Mouse (Mus musculus) spleen, adult 2 months (tissue): ENCODE measurements around the gene 4930522H14Rik. TPM values are rescaled to one million over a fixed set of nuclear protein-coding genes. Genes with fewer than 3 reads are reported as not detected.

Experiments used
- DNase-seq, 2 experiments: peaks; one replicate each; pipeline versions ENCODE4 v3.0.0 to v3.0.0-alpha.2; 2012 to 2021; ENCODE audit warnings: low spot score in 2 of 2, low read depth in 1 of 2
- H3K27ac ChIP-seq: fragments of 200-500 bp; 2 replicates; pipeline ENCODE4 v1.5.1; 2012; ENCODE audit warnings: low read length, inconsistent platforms; ENCODE audit not compliant: insufficient read depth
- H3K27me3 ChIP-seq: fragments of 200-500 bp; 2 replicates; pipeline ENCODE4 v1.6.1; 2012; ENCODE audit warnings: mild to moderate bottlenecking, moderate library complexity, low read length, inconsistent platforms; ENCODE audit not compliant: control insufficient read depth, insufficient read depth
- H3K36me3 ChIP-seq: fragments of 200-500 bp; 2 replicates; pipeline ENCODE4 v1.6.1; 2012; ENCODE audit warnings: mild to moderate bottlenecking, low read length, inconsistent platforms; ENCODE audit not compliant: control insufficient read depth, insufficient read depth
- H3K4me1 ChIP-seq: fragments of 200-500 bp; 2 replicates; pipeline ENCODE4 v1.6.1; 2011; ENCODE audit warnings: inconsistent platforms; ENCODE audit not compliant: control insufficient read depth, insufficient read depth, insufficient read length
- H3K4me3 ChIP-seq: fragments of 200-500 bp; 2 replicates; pipeline ENCODE4 v1.5.1; 2011; ENCODE audit warnings: mild to moderate bottlenecking, inconsistent platforms; ENCODE audit not compliant: insufficient read depth, insufficient read length; ENCODE audit errors: extremely low read depth
- CTCF ChIP-seq: fragments of 200-500 bp; IDR thresholded peaks from 2 replicates; pipeline ENCODE4 v1.5.1; 2011; ENCODE audit warnings: mild to moderate bottlenecking, inconsistent platforms; ENCODE audit not compliant: insufficient read depth, insufficient read length, insufficient replicate concordance; ENCODE audit errors: extremely low read depth
- POLR2A ChIP-seq: fragments of 200-500 bp; IDR thresholded peaks from 2 replicates; pipeline ENCODE4 v1.6.1; 2011; ENCODE audit warnings: low read depth, low read length, inconsistent platforms
- WGBS: fragments of 180-500 bp; shearing (Covaris S2); methylation state at CpG from one replicate; pipeline ENCODE4 v1.1.7; 2018; 5-methylcytosine and 5-hydroxymethylcytosine counted together
- polyA plus RNA-seq: library from polyadenylated mRNA; depleted of rRNA; stranded (reverse); fragments of >200 nt; gene quantifications from 2 replicates; pipeline ENCODE4 v1.2.3, GENCODE M21; 2012; rRNA removed

Gene 4930522H14Rik
- polyA plus RNA-seq, 1 experiment = not detected

DNA sequence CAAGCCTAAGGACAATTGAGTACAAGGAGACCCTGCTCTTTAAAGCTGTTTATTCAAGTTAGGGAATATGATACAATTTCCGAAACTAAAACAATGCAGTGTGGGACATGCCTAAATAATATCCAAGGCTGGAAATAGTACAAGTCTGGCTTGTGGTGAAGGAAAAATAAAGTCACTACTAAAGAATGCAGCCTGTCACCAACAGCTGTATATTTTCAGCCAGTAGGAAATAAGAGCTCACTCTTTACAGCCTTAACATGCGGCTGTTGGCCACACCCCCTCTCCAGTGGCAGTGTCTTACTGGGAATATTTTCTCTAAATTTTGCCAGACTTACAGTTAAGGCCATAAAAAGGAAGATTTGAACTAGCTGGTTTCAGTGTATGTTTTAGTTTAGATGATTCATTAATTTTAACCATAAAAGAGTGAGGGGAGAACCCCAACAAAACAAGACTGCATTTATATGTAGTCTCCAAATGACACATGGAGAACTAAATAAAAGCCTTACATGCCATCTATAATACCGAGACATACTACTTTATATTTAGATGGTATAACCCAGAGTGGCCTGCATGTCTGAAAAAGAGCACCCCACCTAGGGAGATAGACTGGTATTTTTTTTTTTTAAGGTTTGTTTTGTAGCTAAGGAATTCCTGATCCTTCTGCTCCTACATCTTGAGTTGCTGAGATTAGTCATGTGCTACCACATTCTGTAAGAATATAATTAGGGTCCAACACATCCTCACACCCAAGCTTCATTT, 70.5 kb downstream of the 4930522H14Rik start:
- WGBS = 85% methylated on average over 3 of the region's 3 CpGs
- no peaks in the 10 kb centered on the region for H3K36me3 ChIP-seq
- DNase-seq = no peak
- no peak overlapping the region for H3K4me3 ChIP-seq
- no peaks in the 10 kb centered on the region; the same call in 1 of the 2 replicates for H3K4me1 ChIP-seq
- H3K27ac ChIP-seq = no peak overlapping the region
- no peaks in the 10 kb centered on the region for H3K27me3 ChIP-seq
- no peak for TF ChIP-seq POLR2A
- no peak for TF ChIP-seq CTCF

DNA sequence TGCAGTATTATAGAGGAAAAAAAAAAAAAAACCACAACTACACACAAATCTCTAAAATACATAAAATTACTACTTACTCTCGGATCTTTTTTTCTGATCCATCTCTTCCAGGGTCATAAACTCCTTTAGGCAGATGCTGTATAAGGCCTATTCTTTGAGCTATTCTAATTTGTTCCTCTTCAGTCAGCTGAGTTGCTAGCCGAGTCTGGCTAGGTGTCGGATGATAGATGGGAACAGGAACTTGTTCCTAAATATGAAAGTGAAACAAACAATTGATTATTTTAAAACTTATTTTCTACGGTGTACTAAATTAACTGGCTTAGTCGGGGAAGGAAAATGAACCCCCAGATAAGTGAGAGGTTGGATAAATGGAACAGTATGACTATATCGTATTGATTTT, 74.3 kb downstream of the 4930522H14Rik start:
- Histone ChIP-seq H3K4me1 (no peaks in the 10 kb centered on the region; the same call in 1 of the 2 replicates), H3K4me3 (no peak overlapping the region), H3K27ac (no peak overlapping the region), H3K27me3 (no peaks in the 10 kb centered on the region), H3K36me3 (peaks cover 4% of the 10 kb centered on the region; the same call in 1 of the 2 replicates)
- 69% methylated on average over 6 of the region's 6 CpGs for WGBS
- TF ChIP-seq POLR2A (no peak), CTCF (no peak)
- no peak for DNase-seq

Other genes with a start within 250 kb of the 4930522H14Rik start
- gene Ttc39a, start 124.7 kb downstream of the 4930522H14Rik start, polyA plus RNA-seq = 4.3 and 5.5 TPM in 2 replicates
- 26.3 and 27.2 TPM in 2 replicates for gene Rnf11, start 46.6 kb downstream of the 4930522H14Rik start, polyA plus RNA-seq
- gene Cdkn2c, start 135.9 kb upstream of the 4930522H14Rik start, polyA plus RNA-seq = 6.2 and 10.4 TPM in 2 replicates
- gene Faf1, start 145.3 kb upstream of the 4930522H14Rik start, polyA plus RNA-seq = 3.5 and 5.3 TPM in 2 replicates